Mouse (Mus musculus) neural tube, embryonic 15.5 days (tissue): ENCODE data around the gene Rora. TPM values are rescaled to one million over a fixed set of nuclear protein-coding genes. Genes with fewer than 3 reads are reported as not detected.
"Not testable (repeated sequence)": the region's sequence is repeated elsewhere in the genome, so short reads cannot be mapped to it uniquely, and the experiment has no call there.

Source experiments
- ATAC-seq: fragments of 200-750 bp; cut with Nextera tagmentation; 2 replicates; pipeline ENCODE4 v1.8.0; 2017; ENCODE audit warnings: mild to moderate bottlenecking, moderate TSS enrichment, moderate library complexity; ENCODE audit not compliant: low FRiP score
- H3K27ac ChIP-seq: fragments of 300-500 bp; sonication (generic); replicated peaks from 2 replicates; pipeline ENCODE4 v1.5.1; 2015; ENCODE audit warnings: mild to moderate bottlenecking, inconsistent platforms
- H3K27me3 ChIP-seq: fragments of 300-500 bp; sonication (generic); replicated peaks from 2 replicates; pipeline ENCODE4 v1.6.1; 2015; ENCODE audit warnings: inconsistent platforms
- H3K36me3 ChIP-seq: fragments of 300-500 bp; sonication (generic); 2 replicates; pipeline ENCODE4 v1.6.1; 2015; ENCODE audit warnings: inconsistent platforms
- H3K4me1 ChIP-seq: fragments of 300-500 bp; sonication (generic); 2 replicates; pipeline ENCODE4 v1.6.1; 2015; ENCODE audit warnings: inconsistent platforms
- H3K4me2 ChIP-seq: fragments of 300-500 bp; sonication (generic); 2 replicates; pipeline ENCODE4 v1.6.1; 2015; ENCODE audit warnings: inconsistent platforms, mild to moderate bottlenecking, moderate library complexity
- H3K4me3 ChIP-seq: fragments of 300-500 bp; sonication (generic); replicated peaks from 2 replicates; pipeline ENCODE4 v1.5.1; 2015; ENCODE audit warnings: mild to moderate bottlenecking, inconsistent platforms
- H3K9ac ChIP-seq: fragments of 300-500 bp; sonication (generic); replicated peaks from 2 replicates; pipeline ENCODE4 v1.6.1; 2015; ENCODE audit warnings: mild to moderate bottlenecking, inconsistent platforms
- H3K9me3 ChIP-seq: fragments of 300-500 bp; sonication (generic); replicated peaks from 2 replicates; pipeline ENCODE4 v1.6.1; 2016; ENCODE audit warnings: inconsistent platforms
- WGBS: fragments of 180-500 bp; shearing (Covaris S2); methylation state at CpG from one replicate; pipeline ENCODE4 v1.1.7; 2015; ENCODE audit warnings: mixed read lengths; 5-methylcytosine and 5-hydroxymethylcytosine counted together
- polyA plus RNA-seq: library from polyadenylated mRNA; unstranded; fragments of >200 nt; fragmentation: Nextera tagmentation; extraction: Ambion mirVana; gene quantifications from 2 replicates; pipeline ENCODE4 v1.2.1, GENCODE M21; 2015

Gene Rora
- polyA plus RNA-seq, 1 experiment from 2014 or later = 17.3 TPM

DNA sequence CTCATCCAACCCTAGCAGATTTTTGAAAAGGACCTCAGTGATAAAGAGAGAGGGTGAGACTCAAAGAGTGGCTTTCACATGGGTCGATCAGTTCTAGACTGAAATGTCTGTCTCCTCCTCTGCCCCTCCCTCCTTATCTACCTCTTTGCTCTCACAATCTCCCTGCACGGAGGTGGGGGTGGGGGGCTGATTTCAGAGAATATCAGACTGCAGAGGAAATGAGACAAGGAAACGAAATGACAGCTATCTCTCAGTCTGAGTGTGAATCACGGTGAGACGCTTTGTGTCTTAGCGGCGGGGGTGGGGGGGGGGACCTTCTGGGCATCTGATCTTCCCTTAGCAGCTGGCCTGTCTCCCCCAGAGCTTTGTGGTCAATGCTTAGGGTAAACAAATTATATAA, 419.7 kb downstream of the Rora start:
- no peaks in the 10 kb centered on the region for H3K36me3 ChIP-seq
- no peaks in the 10 kb centered on the region for H3K9me3 ChIP-seq
- H3K4me2 ChIP-seq = no peak overlapping the region
- H3K4me3 ChIP-seq = no peak overlapping the region
- H3K27ac ChIP-seq = no peak overlapping the region
- ATAC-seq = no peak
- WGBS = 83% methylated on average over 7 of the region's 7 CpGs
- H3K4me1 ChIP-seq = peaks cover 13% of the 10 kb centered on the region
- H3K9ac ChIP-seq = no peak overlapping the region
- H3K27me3 ChIP-seq = no peaks in the 10 kb centered on the region; the same call in 1 of the 2 replicates

DNA sequence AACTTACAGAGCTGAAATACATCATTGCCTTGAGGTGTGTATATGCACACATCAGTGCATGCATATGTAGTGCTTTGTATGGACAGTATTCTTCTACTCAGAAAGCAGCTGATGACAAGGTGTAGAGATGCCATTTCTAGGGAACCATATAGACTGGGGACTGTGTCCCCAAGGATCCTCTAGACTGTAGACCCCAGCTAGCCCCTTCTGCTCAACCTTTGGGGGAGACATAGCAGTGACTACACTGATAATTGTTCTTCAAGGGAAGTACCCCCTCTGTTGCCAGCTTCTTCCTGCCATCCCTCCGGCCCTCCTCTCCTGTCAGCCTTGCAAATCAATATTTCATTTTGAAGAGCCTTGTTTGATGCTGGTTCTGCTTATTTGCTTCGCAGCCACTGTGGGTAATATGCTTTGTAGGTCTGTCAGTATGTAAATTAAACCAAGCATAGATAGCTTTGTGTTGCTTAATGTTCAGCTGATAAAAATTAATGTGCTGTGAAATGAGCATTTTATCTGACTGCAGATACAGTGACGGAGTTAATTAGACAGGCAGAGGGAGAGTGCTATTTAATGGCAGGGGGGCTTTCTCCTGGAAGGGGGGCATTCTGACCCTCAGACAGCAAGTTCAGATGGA, 430.6 kb downstream of the Rora start:
- H3K4me2 ChIP-seq = 0 out of 2 replicates have a peak overlapping the region, but pooled peaks have one; percentile 11
- no peak overlapping the region for H3K9ac ChIP-seq
- H3K4me1 ChIP-seq = peaks cover 18% of the 10 kb centered on the region
- peak overlapping the region; percentile 56 for H3K27ac ChIP-seq
- H3K4me3 ChIP-seq = no peak overlapping the region
- H3K27me3 ChIP-seq = peaks cover 23% of the 10 kb centered on the region
- no peaks in the 10 kb centered on the region for H3K9me3 ChIP-seq
- WGBS = 12% methylated on average over 3 of the region's 3 CpGs
- ATAC-seq = peak; percentile 87
- H3K36me3 ChIP-seq = no peaks in the 10 kb centered on the region

DNA sequence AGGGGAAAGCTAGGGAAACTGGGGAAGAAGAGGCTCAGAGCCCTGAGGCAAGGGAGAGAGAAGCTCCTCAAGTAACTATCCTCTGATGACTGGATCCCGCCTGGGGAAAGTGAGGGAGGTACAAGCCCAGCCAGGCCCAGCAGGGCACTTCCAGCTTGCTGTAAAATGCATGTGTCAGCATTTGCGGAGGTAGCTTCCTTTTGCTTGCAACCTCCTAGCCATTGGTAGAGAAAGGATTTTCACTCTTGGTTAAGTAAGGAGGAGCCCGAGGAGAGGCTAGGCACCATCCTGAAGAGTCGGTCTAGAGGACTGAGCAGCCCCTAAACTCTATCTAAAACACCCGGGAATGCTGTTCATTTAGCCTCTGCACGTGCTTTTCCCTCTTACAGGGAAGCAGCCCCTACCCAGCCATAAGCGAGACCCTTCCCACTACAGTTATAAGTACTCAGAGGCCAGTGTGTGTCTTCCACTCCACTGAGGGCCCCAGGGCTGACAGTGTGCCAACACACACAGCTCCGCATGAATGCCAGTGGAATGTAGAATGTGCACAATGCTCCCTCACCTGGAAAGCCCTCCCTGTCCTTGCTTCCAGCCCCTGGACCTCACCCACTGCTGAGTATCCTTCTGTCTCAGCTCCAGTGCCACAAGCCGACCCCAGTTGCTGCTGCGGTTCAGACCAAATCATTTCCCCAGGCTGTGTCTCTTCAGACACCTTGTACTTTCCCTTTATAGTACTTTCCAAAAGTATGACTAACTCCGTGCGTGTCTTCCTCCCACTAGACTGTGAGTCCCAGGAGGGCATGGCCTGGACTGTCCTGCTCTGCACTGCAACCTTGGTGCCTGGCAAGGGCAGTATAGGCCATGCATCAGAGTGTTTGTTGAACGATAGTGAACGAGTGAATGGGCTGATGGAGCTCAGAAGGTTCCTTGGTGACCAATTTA, 431.4 kb downstream of the Rora start:
- Histone ChIP-seq H3K36me3 (no peaks in the 10 kb centered on the region), H3K4me1 (peaks cover 18% of the 10 kb centered on the region), H3K4me3 (no peak overlapping the region), H3K27ac (peak overlapping the region; percentile 56; the same call in 1 of the 2 replicates), H3K9me3 (no peaks in the 10 kb centered on the region), H3K9ac (no peak overlapping the region), H3K27me3 (peaks cover 23% of the 10 kb centered on the region), H3K4me2 (0 out of 2 replicates have a peak overlapping the region, but pooled peaks have one; percentile 11)
- ATAC-seq = peak; percentile 58; the same call in 1 of the 2 replicates
- WGBS = 51% methylated on average over 14 of the region's 14 CpGs

DNA sequence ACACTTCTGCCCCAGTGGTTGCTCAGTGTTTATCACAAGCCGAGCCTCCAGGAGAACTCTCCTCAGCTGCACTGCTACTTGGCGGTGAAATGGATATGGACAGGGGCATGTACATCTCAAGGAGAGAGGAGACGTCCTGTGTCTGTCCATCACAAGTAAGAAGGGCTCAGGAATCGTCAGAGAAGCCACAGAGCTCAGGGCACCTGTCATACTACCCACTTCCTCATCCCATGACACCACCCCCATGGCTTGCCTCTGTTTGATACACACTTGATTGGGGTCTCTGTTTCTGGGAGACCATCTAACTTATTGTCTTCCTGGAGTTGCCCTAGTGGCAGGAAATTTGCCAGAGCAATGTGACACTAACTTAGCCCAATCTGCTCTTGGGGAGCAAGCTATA, 433.3 kb downstream of the Rora start:
- H3K4me3 ChIP-seq = no peak overlapping the region
- H3K9ac ChIP-seq = no peak overlapping the region
- no peak for ATAC-seq
- H3K9me3 ChIP-seq = no peaks in the 10 kb centered on the region
- no peaks in the 10 kb centered on the region for H3K36me3 ChIP-seq
- H3K27me3 ChIP-seq = peaks cover 18% of the 10 kb centered on the region
- no peak overlapping the region for H3K27ac ChIP-seq
- 85% methylated on average over 4 of the region's 4 CpGs for WGBS
- H3K4me1 ChIP-seq = peaks cover 30% of the 10 kb centered on the region
- H3K4me2 ChIP-seq = no peak overlapping the region

DNA sequence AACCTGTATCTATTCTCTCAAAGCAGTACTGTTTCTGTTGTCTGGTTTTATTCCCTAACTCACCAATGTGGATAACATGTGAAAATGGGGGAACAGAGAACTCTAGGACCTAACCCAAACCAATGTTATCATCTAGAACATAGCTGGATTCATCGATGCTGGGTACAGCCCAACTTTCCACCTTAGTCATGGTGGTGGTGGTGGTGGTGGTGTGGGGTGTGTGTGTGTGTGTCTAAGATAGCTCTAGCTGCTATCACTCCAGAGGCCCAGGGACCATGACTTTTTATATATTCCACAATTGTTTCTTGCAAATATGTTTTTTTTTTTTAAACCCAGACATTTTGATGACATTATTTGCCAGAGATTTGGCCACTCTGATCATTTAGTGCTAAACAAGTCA, 433.7 kb downstream of the Rora start:
- H3K4me3 ChIP-seq = no peak overlapping the region
- no peaks in the 10 kb centered on the region for H3K36me3 ChIP-seq
- 77% methylated on average over 1 of the region's 1 CpGs for WGBS
- no peak overlapping the region for H3K4me2 ChIP-seq
- peaks cover 34% of the 10 kb centered on the region for H3K4me1 ChIP-seq
- no peak overlapping the region for H3K27ac ChIP-seq
- no peak overlapping the region for H3K9ac ChIP-seq
- peaks cover 14% of the 10 kb centered on the region for H3K27me3 ChIP-seq
- no peaks in the 10 kb centered on the region for H3K9me3 ChIP-seq
- ATAC-seq = no peak

DNA sequence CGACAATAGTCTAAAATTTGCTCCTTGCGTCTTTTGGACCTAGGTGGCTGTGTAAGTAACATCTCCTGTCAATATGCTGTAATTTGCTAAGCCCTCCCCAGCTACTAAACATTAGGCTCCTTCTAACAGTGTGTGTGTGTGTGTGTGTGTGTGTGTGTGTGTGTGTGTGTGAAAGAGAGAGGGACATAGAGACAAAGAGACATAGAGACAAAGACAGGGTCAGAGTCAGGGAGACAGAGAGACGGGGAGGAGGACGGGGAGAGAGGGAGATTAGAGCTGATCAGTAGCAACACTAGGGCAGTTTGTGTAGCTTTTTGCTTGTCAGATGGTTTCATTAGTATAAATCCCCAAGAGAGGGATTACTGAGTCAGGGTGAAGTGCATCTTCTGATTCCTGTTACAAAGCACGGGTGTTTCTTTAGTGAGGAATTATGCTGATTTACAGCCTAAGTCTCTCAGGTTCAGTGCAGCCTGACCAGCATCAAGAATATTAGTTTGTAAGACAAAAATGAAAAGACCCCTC, 437.2 kb downstream of the Rora start:
- WGBS = 46% methylated on average over 5 of the region's 5 CpGs
- Histone ChIP-seq H3K27ac (no peak overlapping the region), H3K27me3 (peaks cover 9% of the 10 kb centered on the region)

DNA sequence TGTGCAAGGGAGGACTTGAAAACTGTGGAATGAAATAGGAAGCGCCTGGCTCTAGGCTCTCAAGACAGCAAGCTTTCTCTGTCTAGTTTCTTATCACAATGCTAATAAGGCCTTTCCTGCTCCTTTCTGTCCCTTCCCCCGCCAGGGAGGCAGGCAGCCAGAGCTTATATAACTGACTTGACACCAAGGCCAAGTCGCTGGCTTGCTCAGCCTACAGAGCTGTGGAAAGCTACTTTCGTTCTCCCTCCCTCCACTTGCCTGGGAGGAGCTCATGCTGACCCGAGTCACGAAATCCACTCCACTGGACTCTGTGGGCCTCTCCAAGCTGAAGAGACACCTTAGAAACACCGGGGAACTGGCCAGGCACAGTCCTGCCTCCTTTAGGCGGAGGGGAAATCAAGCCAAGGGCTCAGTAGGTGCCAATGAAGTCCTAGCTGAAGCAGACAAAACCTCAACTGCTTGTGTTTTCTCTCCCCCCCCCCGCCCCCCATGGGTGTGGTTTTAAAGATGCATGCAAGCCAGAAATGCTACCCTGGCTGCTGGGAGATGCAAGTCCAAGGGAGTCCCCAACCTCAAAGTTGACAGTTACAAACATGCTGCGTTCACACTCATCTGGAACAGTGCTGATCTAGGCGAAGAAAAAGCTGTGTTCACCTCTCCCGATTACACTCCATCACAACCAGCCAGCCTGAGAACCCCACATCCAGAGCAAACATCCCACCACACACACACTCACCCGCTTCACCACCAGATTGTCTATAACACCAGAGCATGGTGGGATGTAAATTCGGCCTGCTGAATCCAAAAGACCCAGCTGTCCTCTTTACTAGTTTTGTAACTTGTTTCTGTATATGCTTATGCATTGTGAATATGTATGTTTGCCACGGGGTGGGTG, 438.8 kb downstream of the Rora start:
- H3K4me2 ChIP-seq = no peak overlapping the region
- WGBS = 70% methylated on average over 15 of the region's 15 CpGs
- ATAC-seq = no peak
- no peak overlapping the region for H3K4me3 ChIP-seq
- H3K9me3 ChIP-seq = no peaks in the 10 kb centered on the region
- peaks cover 9% of the 10 kb centered on the region for H3K27me3 ChIP-seq
- H3K9ac ChIP-seq = no peak overlapping the region
- peak overlapping the region; percentile 33; the same call in 1 of the 2 replicates for H3K27ac ChIP-seq
- no peaks in the 10 kb centered on the region for H3K36me3 ChIP-seq
- H3K4me1 ChIP-seq = peaks cover 22% of the 10 kb centered on the region

More for the DNA sequence above, 437.2 kb downstream of the Rora start:
- Histone ChIP-seq H3K4me1 (peaks cover 22% of the 10 kb centered on the region), H3K9ac (no peak overlapping the region), H3K36me3 (no peaks in the 10 kb centered on the region), H3K4me2 (no peak overlapping the region), H3K9me3 (no peaks in the 10 kb centered on the region), H3K4me3 (no peak overlapping the region)
- no peak for ATAC-seq

DNA sequence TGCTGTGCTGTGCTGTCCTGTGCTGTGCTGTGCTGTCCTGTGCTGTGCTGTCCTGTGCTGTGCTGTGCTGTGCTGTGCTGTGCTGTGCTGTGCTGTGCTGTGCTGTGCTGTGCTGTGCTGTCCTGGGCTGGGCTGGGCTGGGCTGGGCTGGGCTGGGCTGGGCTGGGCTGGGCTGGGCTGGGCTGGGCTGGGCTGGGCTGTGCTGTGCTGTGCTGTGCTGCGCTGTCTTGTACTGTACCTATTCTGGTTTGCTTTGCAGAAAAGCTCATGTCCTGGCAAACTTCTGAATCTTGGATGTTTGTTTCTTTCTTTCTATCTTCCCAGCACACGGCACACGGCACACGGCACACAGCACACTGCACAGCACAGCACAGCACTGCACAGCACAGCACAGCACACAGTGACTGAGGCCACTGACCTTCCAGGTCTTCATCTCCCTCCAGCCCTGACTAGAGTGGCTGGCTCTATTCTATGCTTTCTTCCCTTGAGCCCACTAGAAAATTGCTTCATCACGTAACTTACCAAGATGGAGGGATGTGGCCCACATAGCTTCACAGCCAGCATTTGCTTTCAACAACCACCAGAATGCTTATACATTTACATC, 446.7 kb downstream of the Rora start:
- not testable (repeated sequence) for H3K27me3 ChIP-seq, H3K27ac ChIP-seq, H3K9me3 ChIP-seq, ATAC-seq, H3K36me3 ChIP-seq, H3K9ac ChIP-seq, H3K4me3 ChIP-seq, H3K4me1 ChIP-seq, H3K4me2 ChIP-seq
- WGBS = 93% methylated on average over 5 of the region's 5 CpGs

DNA sequence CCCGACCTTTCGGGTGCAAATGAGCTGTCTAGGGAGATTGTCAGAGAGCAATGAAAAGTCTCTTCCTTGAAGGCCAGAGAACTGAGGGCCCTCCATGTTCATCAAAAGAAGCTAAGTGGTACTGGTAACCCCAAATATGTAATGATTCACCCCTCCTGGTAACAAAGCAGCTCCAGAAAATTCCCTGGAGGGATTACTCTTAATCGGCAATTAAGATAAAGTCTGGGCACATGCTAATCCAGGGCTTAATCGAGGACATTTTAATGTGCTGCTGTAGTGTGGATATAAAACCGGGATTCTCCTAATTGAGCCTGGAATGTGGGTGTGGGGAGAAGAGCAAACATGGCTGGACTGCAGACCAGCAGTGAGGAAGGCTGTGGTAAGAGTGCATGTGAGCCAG, 450.7 kb downstream of the Rora start:
- WGBS = 63% methylated on average over 5 of the region's 5 CpGs
- no peak overlapping the region for H3K4me2 ChIP-seq
- H3K9me3 ChIP-seq = no peaks in the 10 kb centered on the region
- ATAC-seq = no peak
- H3K36me3 ChIP-seq = no peaks in the 10 kb centered on the region
- no peak overlapping the region for H3K4me3 ChIP-seq
- no peaks in the 10 kb centered on the region; the same call in 1 of the 2 replicates for H3K4me1 ChIP-seq
- 0 out of 2 replicates have a peak, but pooled peaks cover 3% of the 10 kb centered on the region for H3K27me3 ChIP-seq
- H3K27ac ChIP-seq = no peak overlapping the region
- no peak overlapping the region for H3K9ac ChIP-seq

DNA sequence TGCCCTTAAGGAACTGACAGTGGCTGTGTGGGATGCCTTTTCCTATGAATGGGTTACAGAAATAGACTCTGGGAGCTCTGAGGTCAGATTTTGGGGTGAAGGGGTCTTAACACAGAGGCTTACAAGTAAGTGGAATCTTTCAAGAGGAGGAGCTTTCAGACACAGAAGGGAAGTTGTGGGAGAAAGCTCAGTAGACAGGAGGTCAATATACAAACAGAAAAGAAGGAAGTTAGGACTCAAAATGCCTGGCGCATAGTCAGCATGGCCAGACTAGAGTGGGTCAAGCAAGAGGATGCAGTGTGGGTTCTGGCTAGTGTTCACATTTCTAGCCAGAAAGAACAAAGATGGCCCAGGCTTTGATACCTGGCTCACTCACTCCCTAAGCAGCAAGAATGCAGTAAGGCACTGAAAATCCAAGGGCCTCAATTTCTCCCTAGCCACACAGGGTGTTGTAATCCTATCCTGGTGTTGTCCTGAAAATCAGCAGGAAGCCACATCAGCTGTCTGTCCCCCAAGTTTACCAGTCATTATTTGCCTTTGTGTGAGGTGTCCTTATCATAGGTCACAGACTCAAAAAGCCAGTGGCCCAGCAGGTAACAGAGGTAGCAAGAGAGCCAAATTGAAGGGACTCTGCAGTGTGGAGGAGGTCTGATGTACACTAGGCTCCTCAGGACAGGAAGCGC, 456.2 kb downstream of the Rora start:
- Histone ChIP-seq H3K36me3 (no peaks in the 10 kb centered on the region), H3K4me3 (no peak overlapping the region), H3K4me2 (no peak overlapping the region), H3K27ac (no peak overlapping the region), H3K9me3 (no peaks in the 10 kb centered on the region), H3K9ac (no peak overlapping the region), H3K27me3 (0 out of 2 replicates have a peak, but pooled peaks cover 3% of the 10 kb centered on the region), H3K4me1 (0 out of 2 replicates have a peak, but pooled peaks cover 5% of the 10 kb centered on the region)
- ATAC-seq = no peak
- 95% methylated on average over 2 of the region's 2 CpGs for WGBS
